Comparison of ENCODE assay signal across 8 mouse cellular contexts in genomic region chr1:134234455-134235390, GRCm38 (mm10). TPM values are rescaled to one million over a fixed set of nuclear protein-coding genes. Genes with fewer than 3 reads are reported as not detected.
DNase-seq lines count a peak whose midpoint lies in the region; ATAC-seq and TF ChIP-seq lines count a peak whose summit lies in the region.

No protein-coding gene starts in this region.

- H3K4me3 ChIP-seq in E14TG2a.4 (replicated peaks; ENCODE audit: low read length), result peak overlapping the region; percentile 74
- peak overlapping the region; percentile 50 for H3K4me3 ChIP-seq in embryonic facial prominence, embryonic 12.5 days
- peak overlapping the region; percentile 30 for H3K4me3 ChIP-seq in lung, postnatal 0 days (ENCODE audit: low read depth, low read length)
- peak overlapping the region; percentile 47 for H3K4me3 ChIP-seq in stomach, embryonic 14.5 days (ENCODE audit: low read depth, low read length)

- no peak for TF ChIP-seq CTCF in E14TG2a.4 (conservative IDR thresholded peaks at IDR 0.05; ENCODE audit: low read length)
- TF ChIP-seq CTCF in lung, postnatal 0 days (IDR thresholded peaks at IDR 0.05), result no peak

- peak; percentile 48 for DNase-seq in ZHBTc4 (ENCODE audit: low read depth, low spot score)
- peak; percentile 79 to 80 for DNase-seq in heart, postnatal 10 days
- DNase-seq in layer of hippocampus, adult 8-10 months (ENCODE audit: low spot score in 2 of 2), result peak; percentile 69 to 72
- peak; percentile 52 for DNase-seq in lung, postnatal 0 days (ENCODE audit: low spot score)
- DNase-seq in thymus, postnatal 25 days, result no peak

- TF ChIP-seq EP300 in lung, postnatal 0 days (IDR thresholded peaks at IDR 0.05), result no peak

- under 1% methylated on average over 41 of the region's 41 CpGs for WGBS in embryonic facial prominence, embryonic 12.5 days
- WGBS in lung, postnatal 0 days, result 2% methylated on average over 41 of the region's 41 CpGs
- 2% methylated on average over 41 of the region's 41 CpGs for WGBS in stomach, embryonic 14.5 days

- no peaks in the 10 kb centered on the region for H3K9me3 ChIP-seq in E14TG2a.4 (ENCODE audit: low read length)
- H3K9me3 ChIP-seq in embryonic facial prominence, embryonic 12.5 days, result no peaks in the 10 kb centered on the region
- no peaks in the 10 kb centered on the region for H3K9me3 ChIP-seq in lung, postnatal 0 days (ENCODE audit: low read length)
- no peaks in the 10 kb centered on the region for H3K9me3 ChIP-seq in stomach, embryonic 14.5 days (ENCODE audit: control insufficient read depth, low read depth, low read length)

- intact Hi-C loops in heart, postnatal 10 days (cut with DNase I), result no loop called here

- H3K4me1 ChIP-seq in E14TG2a.4 (replicated peaks; ENCODE audit: low read depth, low read length), result peaks cover 38% of the 10 kb centered on the region
- H3K4me1 ChIP-seq in embryonic facial prominence, embryonic 12.5 days, result peaks cover 21% of the 10 kb centered on the region
- H3K4me1 ChIP-seq in lung, postnatal 0 days (ENCODE audit: insufficient read depth, low read depth, low read length), result peaks cover 13% of the 10 kb centered on the region; the same call in 1 of the 2 replicates
- peaks cover 8% of the 10 kb centered on the region; the same call in 1 of the 2 replicates for H3K4me1 ChIP-seq in stomach, embryonic 14.5 days (ENCODE audit: control insufficient read depth, insufficient read depth, low read length)

- H3K36me3 ChIP-seq in E14TG2a.4 (ENCODE audit: insufficient read depth, low read length), result no peaks in the 10 kb centered on the region
- H3K36me3 ChIP-seq in embryonic facial prominence, embryonic 12.5 days, result no peaks in the 10 kb centered on the region
- no peaks in the 10 kb centered on the region for H3K36me3 ChIP-seq in lung, postnatal 0 days (ENCODE audit: insufficient read depth, low read length)
- no peaks in the 10 kb centered on the region for H3K36me3 ChIP-seq in stomach, embryonic 14.5 days (ENCODE audit: control insufficient read depth, insufficient read depth, low read length)

- H3K27me3 ChIP-seq in E14TG2a.4 (ENCODE audit: insufficient read depth, low read length), result peaks cover 86% of the 10 kb centered on the region
- H3K27me3 ChIP-seq in embryonic facial prominence, embryonic 12.5 days, result peaks cover 52% of the 10 kb centered on the region
- peaks cover 17% of the 10 kb centered on the region for H3K27me3 ChIP-seq in lung, postnatal 0 days (replicated peaks; ENCODE audit: insufficient read depth, low read length)
- H3K27me3 ChIP-seq in stomach, embryonic 14.5 days (ENCODE audit: control insufficient read depth, insufficient read depth, low read length), result peaks cover 31% of the 10 kb centered on the region

- no peak for ATAC-seq in embryonic facial prominence, embryonic 12.5 days (ENCODE audit: insufficient number of reproducible peaks, insufficient read depth, low FRiP score, low TSS enrichment)
- peak; percentile 43 for ATAC-seq in lung, postnatal 0 days
- ATAC-seq in stomach, embryonic 14.5 days (ENCODE audit: insufficient number of reproducible peaks, insufficient read depth, low FRiP score, low read depth), result 0 out of 2 replicates have a peak, but pooled peaks have one; percentile 26

- H3K9ac ChIP-seq in embryonic facial prominence, embryonic 12.5 days, result peak overlapping the region; percentile 46
- H3K9ac ChIP-seq in lung, postnatal 0 days (replicated peaks; ENCODE audit: low read depth), result no peak overlapping the region
- H3K9ac ChIP-seq in stomach, embryonic 14.5 days (replicated peaks; ENCODE audit: low read depth, low read length), result 0 out of 2 replicates have a peak overlapping the region, but pooled peaks have one; percentile 28

- H3K4me2 ChIP-seq in embryonic facial prominence, embryonic 12.5 days (replicated peaks), result peak overlapping the region; percentile 96
- peak overlapping the region; percentile 72 for H3K4me2 ChIP-seq in lung, postnatal 0 days (replicated peaks; ENCODE audit: low read depth, low read length)
- peak overlapping the region; percentile 95 for H3K4me2 ChIP-seq in stomach, embryonic 14.5 days (replicated peaks; ENCODE audit: low read depth, low read length)

- H3K27ac ChIP-seq in embryonic facial prominence, embryonic 12.5 days, result no peak overlapping the region
- no peak overlapping the region for H3K27ac ChIP-seq in lung, postnatal 0 days (ENCODE audit: low read length)
- H3K27ac ChIP-seq in stomach, embryonic 14.5 days (ENCODE audit: low read length), result no peak overlapping the region

RNA-seq across cellular contexts. Expression of gene Adora1, which starts 0.5 kb away (rescaled TPM):
- 1.7 and 2.1 TPM in 2 replicates for polyA plus RNA-seq in embryonic facial prominence, embryonic 12.5 days (2016; fragmentation: Nextera tagmentation; extraction: Ambion mirVana)
- 10 to 100 TPM; 12.0 to 19.4 TPM for total RNA-seq in heart, postnatal 10 days (2021)
- total RNA-seq in layer of hippocampus, adult 8-10 months (2022), result 100 to 1,000 TPM; 190 to 216 (median 202) TPM
- polyA plus RNA-seq in lung, postnatal 0 days (2015; fragmentation: Nextera tagmentation; extraction: Ambion mirVana), result 4.8 and 4.9 TPM in 2 replicates
- 0.68 and 1.7 TPM in 2 replicates for polyA plus RNA-seq in stomach, embryonic 14.5 days (2014; fragmentation: Nextera tagmentation; extraction: Ambion mirVana)

RNA-seq across cellular contexts. Expression of gene Mybph, which starts 41.5 kb away (rescaled TPM):
- polyA plus RNA-seq in embryonic facial prominence, embryonic 12.5 days (2016; fragmentation: Nextera tagmentation; extraction: Ambion mirVana), result 19.9 and 28.3 TPM in 2 replicates
- total RNA-seq in heart, postnatal 10 days (2021), result under 1 TPM in 1 of 2 experiments, not detected in 1; 0.32 TPM
- total RNA-seq in layer of hippocampus, adult 8-10 months (2022), result under 1 TPM in 1 of 4 experiments, not detected in 3; 0.28 TPM
- polyA plus RNA-seq in lung, postnatal 0 days (2015; fragmentation: Nextera tagmentation; extraction: Ambion mirVana), result 0.18 and 0.38 TPM in 2 replicates
- polyA plus RNA-seq in stomach, embryonic 14.5 days (2014; fragmentation: Nextera tagmentation; extraction: Ambion mirVana), result not detected in 2 replicates

RNA-seq across cellular contexts. Expression of gene Chil1, which starts 52.7 kb away (rescaled TPM):
- 1.9 and 3.6 TPM in 2 replicates for polyA plus RNA-seq in embryonic facial prominence, embryonic 12.5 days (2016; fragmentation: Nextera tagmentation; extraction: Ambion mirVana)
- total RNA-seq in heart, postnatal 10 days (2021), result under 1 TPM; 0.53 to 0.55 TPM
- 10 to 100 TPM; 14.8 to 44.4 (median 27.1) TPM for total RNA-seq in layer of hippocampus, adult 8-10 months (2022)
- 550 and 782 TPM in 2 replicates for polyA plus RNA-seq in lung, postnatal 0 days (2015; fragmentation: Nextera tagmentation; extraction: Ambion mirVana)
- polyA plus RNA-seq in stomach, embryonic 14.5 days (2014; fragmentation: Nextera tagmentation; extraction: Ambion mirVana), result 0.67 and 1.4 TPM in 2 replicates

RNA-seq across cellular contexts. Expression of gene Myog, which starts 55.1 kb away (rescaled TPM):
- polyA plus RNA-seq in embryonic facial prominence, embryonic 12.5 days (2016; fragmentation: Nextera tagmentation; extraction: Ambion mirVana), result 62.9 and 76.2 TPM in 2 replicates
- total RNA-seq in heart, postnatal 10 days (2021), result not detected
- total RNA-seq in layer of hippocampus, adult 8-10 months (2022), result not detected
- polyA plus RNA-seq in lung, postnatal 0 days (2015; fragmentation: Nextera tagmentation; extraction: Ambion mirVana), result not detected in 2 replicates
- polyA plus RNA-seq in stomach, embryonic 14.5 days (2014; fragmentation: Nextera tagmentation; extraction: Ambion mirVana), result 0.16 and 0.17 TPM in 2 replicates

Comparison
In these comparisons a context has a peak if more than half of its experiments do, and no peak if none do; other contexts are left out.
1. RNA of gene Mybph, which starts 41.5 kb away (polyA plus RNA-seq): 19.9 to 28.3 TPM in embryonic facial prominence, embryonic 12.5 days; 0.18 to 0.38 TPM in lung, postnatal 0 days and not detected in stomach, embryonic 14.5 days; every median in the first group is over 10 times any median in the second.
2. RNA of gene Chil1, which starts 52.7 kb away (polyA plus RNA-seq): 550 to 782 TPM in lung, postnatal 0 days; 1.9 to 3.6 TPM in embryonic facial prominence, embryonic 12.5 days and 0.67 to 1.4 TPM in stomach, embryonic 14.5 days; every median in the first group is over 100 times any median in the second.
3. Peak in every context shown above with its lines, with median percentiles within 50 percentile points of each other: H3K4me3 ChIP-seq and H3K4me2 ChIP-seq.